Mouse (Mus musculus) myocyte (in vitro differentiated cells): ENCODE data around the gene Atp8b4. TPM values are rescaled to one million over a fixed set of nuclear protein-coding genes. Genes with fewer than 3 reads are reported as not detected.
"Not testable (repeated sequence)": the region's sequence is repeated elsewhere in the genome, so short reads cannot be mapped to it uniquely, and the experiment has no call there.

Experiments used
- H3K27me3 ChIP-seq: one replicate; pipeline ENCODE4 v1.6.1; 2011; ENCODE audit not compliant: control insufficient read depth, insufficient read depth, insufficient read length
- H3K36me3 ChIP-seq: one replicate; pipeline ENCODE4 v1.6.1; 2011; ENCODE audit not compliant: control insufficient read depth, insufficient read depth
- H3K4me2 ChIP-seq: one replicate; pipeline ENCODE4 v1.6.1; 2011; ENCODE audit warnings: low read depth, control low read depth
- H3K4me3 ChIP-seq: one replicate; pipeline ENCODE4 v1.5.1; 2011; ENCODE audit warnings: mild to moderate bottlenecking, control low read depth, moderate library complexity
- H3K79me2 ChIP-seq: one replicate; pipeline ENCODE4 v1.6.1; 2011; ENCODE audit not compliant: control insufficient read depth, insufficient read depth
- H3ac ChIP-seq: one replicate; pipeline ENCODE4 v1.6.1; 2011; ENCODE audit not compliant: control insufficient read depth, insufficient read length
- CEBPB ChIP-seq: IDR thresholded peaks from 2 replicates; pipeline ENCODE4 v1.6.1; 2011; ENCODE audit warnings: mild to moderate bottlenecking, moderate library complexity; ENCODE audit not compliant: poor library complexity, insufficient read depth, severe bottlenecking
- E2F4 ChIP-seq: IDR thresholded peaks from one replicate; pipeline ENCODE4 v1.6.1; 2011; ENCODE audit warnings: mild to moderate bottlenecking, control low read depth, moderate library complexity; ENCODE audit not compliant: insufficient read depth
- MAX ChIP-seq: IDR thresholded peaks from one replicate; pipeline ENCODE4 v1.6.1; 2011; ENCODE audit warnings: low read depth, mild to moderate bottlenecking, control low read depth
- MYOD1 ChIP-seq, 3 experiments: IDR thresholded peaks; one replicate each; pipeline ENCODE4 v1.6.1; 2011; ENCODE audit warnings: control low read depth in 2 of 3, low read depth in 2 of 3, mild to moderate bottlenecking in 2 of 3, moderate library complexity in 1 of 3; ENCODE audit not compliant: insufficient read length in 2 of 3, control insufficient read depth in 1 of 3
- MYOG ChIP-seq, 3 experiments: IDR thresholded peaks; one replicate each; pipeline ENCODE4 v1.6.1; 2011; ENCODE audit warnings: control low read depth in 2 of 3, low read depth in 2 of 3, mild to moderate bottlenecking in 2 of 3; ENCODE audit not compliant: insufficient read length in 2 of 3, control insufficient read depth in 1 of 3, insufficient read depth in 1 of 3
- POLR2A ChIP-seq: IDR thresholded peaks from one replicate; pipeline ENCODE4 v1.6.1; 2011; ENCODE audit warnings: low read depth, mild to moderate bottlenecking, control low read depth, moderate library complexity; ENCODE audit not compliant: insufficient read length
- POLR2AphosphoS2 ChIP-seq: IDR thresholded peaks from one replicate; pipeline ENCODE4 v1.6.1; 2011; ENCODE audit warnings: low read depth, control low read depth; ENCODE audit not compliant: insufficient read length
- REST ChIP-seq: IDR thresholded peaks from one replicate; pipeline ENCODE4 v1.6.1; 2011; ENCODE audit warnings: mild to moderate bottlenecking, control low read depth, moderate library complexity; ENCODE audit not compliant: insufficient read depth, insufficient read length
- SRF ChIP-seq: IDR thresholded peaks from one replicate; pipeline ENCODE4 v1.6.1; 2011; ENCODE audit warnings: low read depth; ENCODE audit not compliant: control insufficient read depth, insufficient read length
- TCF12 ChIP-seq: IDR thresholded peaks from one replicate; pipeline ENCODE4 v1.6.1; 2011; ENCODE audit warnings: mild to moderate bottlenecking, control low read depth; ENCODE audit not compliant: poor library complexity, insufficient read depth, severe bottlenecking
- TCF3 ChIP-seq: IDR thresholded peaks from one replicate; pipeline ENCODE4 v1.6.1; 2011; ENCODE audit warnings: low read depth, control low read depth; ENCODE audit not compliant: insufficient read length
- USF1 ChIP-seq: IDR thresholded peaks from one replicate; pipeline ENCODE4 v1.6.1; 2011; ENCODE audit warnings: low read depth, mild to moderate bottlenecking, control low read depth, moderate library complexity
- polyA plus RNA-seq: library from polyadenylated mRNA; unstranded; fragments of >200 nt; fragmentation: generic; extraction: Trizol; gene quantifications from one replicate; pipeline ENCODE4 v1.2.1, GENCODE M21; 2012; ENCODE audit warnings: missing spikeins

The Atp8b4 gene
- polyA plus RNA-seq, 1 experiment: 0.01 TPM

- no peak overlapping the region for H3K4me3 ChIP-seq
- TF ChIP-seq USF1: no peak
- TF ChIP-seq E2F4: no peak
- no peak for TF ChIP-seq CEBPB
- no peak for TF ChIP-seq TCF12
- TF ChIP-seq TCF3: no peak
- no peak for TF ChIP-seq MYOD1 (IDR thresholded peaks at IDR 0.05; ENCODE audit: control insufficient read depth in 1 of 3, insufficient read length in 2 of 3, low read depth in 2 of 3)
- H3K27me3 ChIP-seq: no peaks in the 10 kb centered on the region
- no peak overlapping the region for H3ac ChIP-seq
- H3K36me3 ChIP-seq: no peaks in the 10 kb centered on the region
- H3K4me2 ChIP-seq: no peak overlapping the region
- H3K79me2 ChIP-seq: no peaks in the 10 kb centered on the region
These were observed 33.9 kb downstream of the Atp8b4 start for GRCm38 (mm10) chr2:126466391-126467134.

DNA sequence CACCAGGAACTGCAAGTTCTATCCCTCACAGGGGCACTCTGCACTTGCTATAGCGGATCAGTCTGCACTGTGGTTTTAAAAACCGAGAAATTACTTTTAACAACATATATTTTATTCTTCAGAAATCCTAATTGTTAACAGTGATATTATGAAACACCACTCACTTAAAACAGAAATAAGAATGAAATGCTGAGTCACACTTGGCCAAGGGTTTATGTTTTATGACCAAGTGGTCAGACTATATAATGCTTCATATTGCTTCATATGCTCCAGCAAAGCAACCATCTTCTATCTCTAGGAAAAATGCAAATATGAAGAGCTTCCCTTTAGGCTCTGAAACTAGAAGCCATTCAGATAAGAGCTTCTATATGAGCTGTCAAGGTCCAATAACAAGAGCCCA, 41.8 kb downstream of the Atp8b4 start:
- H3K79me2 ChIP-seq: no peaks in the 10 kb centered on the region
- H3K4me2 ChIP-seq: no peak overlapping the region
- no peak overlapping the region for H3K4me3 ChIP-seq
- TF ChIP-seq REST: no peak
- TF ChIP-seq TCF12: no peak
- TF ChIP-seq POLR2AphosphoS2: no peak
- TF ChIP-seq POLR2A: no peak
- no peak for TF ChIP-seq CEBPB
- TF ChIP-seq TCF3: no peak
- no peak for TF ChIP-seq USF1
- TF ChIP-seq SRF: no peak
- TF ChIP-seq E2F4: no peak
- TF ChIP-seq MAX: no peak
- TF ChIP-seq MYOG (IDR thresholded peaks at IDR 0.05; ENCODE audit: control insufficient read depth in 1 of 3, insufficient read depth in 1 of 3, insufficient read length in 2 of 3, low read depth in 2 of 3): no peak
- no peak for TF ChIP-seq MYOD1 (IDR thresholded peaks at IDR 0.05; ENCODE audit: control insufficient read depth in 1 of 3, insufficient read length in 2 of 3, low read depth in 2 of 3)
- no peaks in the 10 kb centered on the region for H3K27me3 ChIP-seq
- H3K36me3 ChIP-seq: no peaks in the 10 kb centered on the region
- H3ac ChIP-seq: no peak overlapping the region

DNA sequence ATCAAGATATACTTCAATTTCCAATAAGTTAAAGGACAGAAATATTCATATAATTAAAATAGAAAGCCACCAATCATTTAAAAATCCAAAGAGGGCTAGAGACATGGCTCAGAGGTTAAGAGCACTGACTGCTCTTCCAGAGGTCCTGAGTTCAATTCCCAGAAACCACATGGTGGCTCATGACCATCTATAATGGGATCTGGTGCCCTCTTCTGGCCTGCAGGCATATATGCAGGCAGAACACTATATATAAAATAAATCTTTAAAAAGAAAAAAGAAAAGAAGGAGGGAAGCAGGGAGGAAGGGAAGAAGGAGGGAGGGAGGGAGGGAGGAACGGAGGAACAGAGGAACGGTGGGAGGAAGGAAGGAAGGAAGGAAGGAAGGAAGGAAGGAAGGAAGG, 42.7 kb downstream of the Atp8b4 start:
- H3K79me2 ChIP-seq, H3ac ChIP-seq, H3K27me3 ChIP-seq, H3K36me3 ChIP-seq, H3K4me2 ChIP-seq, H3K4me3 ChIP-seq: not testable (repeated sequence)

- no peak for TF ChIP-seq MYOG (IDR thresholded peaks at IDR 0.05; ENCODE audit: control insufficient read depth in 1 of 3, insufficient read depth in 1 of 3, insufficient read length in 2 of 3, low read depth in 2 of 3)
- no peak for TF ChIP-seq CEBPB
- TF ChIP-seq E2F4: no peak
- TF ChIP-seq TCF3: no peak
- TF ChIP-seq USF1: no peak
- TF ChIP-seq POLR2A: no peak
- no peak for TF ChIP-seq TCF12
- no peak for TF ChIP-seq MYOD1 (IDR thresholded peaks at IDR 0.05; ENCODE audit: control insufficient read depth in 1 of 3, insufficient read length in 2 of 3, low read depth in 2 of 3)
- TF ChIP-seq MAX: no peak
- no peak for TF ChIP-seq POLR2AphosphoS2
- no peak for TF ChIP-seq REST
- TF ChIP-seq SRF: no peak
- H3K4me2 ChIP-seq: no peak overlapping the region
- no peaks in the 10 kb centered on the region for H3K79me2 ChIP-seq
- H3K27me3 ChIP-seq: no peaks in the 10 kb centered on the region
- H3K4me3 ChIP-seq: no peak overlapping the region
- H3ac ChIP-seq: no peak overlapping the region
- H3K36me3 ChIP-seq: no peaks in the 10 kb centered on the region
These were observed 49.6 kb downstream of the Atp8b4 start for GRCm38 (mm10) chr2:126450937-126451302.

DNA sequence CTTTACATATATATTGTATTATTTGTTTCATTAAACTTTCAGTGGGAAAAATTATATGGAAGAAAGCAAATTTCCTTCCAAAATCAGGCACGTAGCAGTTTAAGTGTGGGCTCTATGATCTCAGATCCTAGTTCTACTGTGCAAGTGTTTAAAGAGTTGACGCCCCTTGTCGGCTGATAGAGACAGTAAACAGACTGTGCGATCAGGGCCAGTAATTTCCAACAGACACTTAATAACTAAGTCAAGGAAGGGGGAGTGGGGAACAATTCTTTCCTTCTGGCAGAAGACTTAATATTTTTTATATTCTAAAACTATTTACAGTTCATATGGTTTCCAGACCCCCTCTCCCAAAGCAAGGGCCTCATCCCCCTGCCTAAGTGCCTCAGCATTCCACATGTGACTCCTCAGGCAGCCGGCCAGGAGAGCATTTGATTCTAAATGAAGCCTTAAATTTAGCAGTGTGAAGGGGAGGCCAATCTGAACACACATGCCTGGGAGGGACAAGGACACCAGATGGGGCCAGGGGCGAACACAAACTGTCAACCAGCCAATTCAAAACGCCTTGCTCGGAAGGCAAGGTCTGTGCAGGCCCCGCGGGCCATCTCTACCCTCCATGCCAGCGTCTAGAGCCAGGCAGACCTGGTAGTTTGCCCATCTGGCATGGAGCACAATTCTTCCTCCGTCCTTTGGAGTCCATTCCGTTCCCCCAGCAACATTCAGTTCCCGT, 50.1 kb downstream of the Atp8b4 start:
- TF ChIP-seq TCF12 (no peak), REST (no peak), USF1 (no peak), MAX (no peak), POLR2AphosphoS2 (no peak), CEBPB (no peak), SRF (no peak), E2F4 (no peak)

More for the DNA sequence above, 50.1 kb downstream of the Atp8b4 start:
- Histone ChIP-seq H3K4me3 (no peak overlapping the region), H3K79me2 (no peaks in the 10 kb centered on the region), H3K4me2 (no peak overlapping the region), H3K27me3 (no peaks in the 10 kb centered on the region), H3ac (no peak overlapping the region), H3K36me3 (no peaks in the 10 kb centered on the region)
